Mouse (Mus musculus): ENCODE data around the gene Arhgap11a. TPM values are rescaled to one million over a fixed set of nuclear protein-coding genes. Genes with fewer than 3 reads are reported as not detected.
A peak's percentile ranks its signal among the peaks of the same experiment; 100 is the strongest.

Arhgap11a gene
- polyA plus RNA-seq (2016; fragmentation: Nextera tagmentation; extraction: Ambion mirVana) = 29.7 and 31.2 TPM in 2 replicates

DNA sequence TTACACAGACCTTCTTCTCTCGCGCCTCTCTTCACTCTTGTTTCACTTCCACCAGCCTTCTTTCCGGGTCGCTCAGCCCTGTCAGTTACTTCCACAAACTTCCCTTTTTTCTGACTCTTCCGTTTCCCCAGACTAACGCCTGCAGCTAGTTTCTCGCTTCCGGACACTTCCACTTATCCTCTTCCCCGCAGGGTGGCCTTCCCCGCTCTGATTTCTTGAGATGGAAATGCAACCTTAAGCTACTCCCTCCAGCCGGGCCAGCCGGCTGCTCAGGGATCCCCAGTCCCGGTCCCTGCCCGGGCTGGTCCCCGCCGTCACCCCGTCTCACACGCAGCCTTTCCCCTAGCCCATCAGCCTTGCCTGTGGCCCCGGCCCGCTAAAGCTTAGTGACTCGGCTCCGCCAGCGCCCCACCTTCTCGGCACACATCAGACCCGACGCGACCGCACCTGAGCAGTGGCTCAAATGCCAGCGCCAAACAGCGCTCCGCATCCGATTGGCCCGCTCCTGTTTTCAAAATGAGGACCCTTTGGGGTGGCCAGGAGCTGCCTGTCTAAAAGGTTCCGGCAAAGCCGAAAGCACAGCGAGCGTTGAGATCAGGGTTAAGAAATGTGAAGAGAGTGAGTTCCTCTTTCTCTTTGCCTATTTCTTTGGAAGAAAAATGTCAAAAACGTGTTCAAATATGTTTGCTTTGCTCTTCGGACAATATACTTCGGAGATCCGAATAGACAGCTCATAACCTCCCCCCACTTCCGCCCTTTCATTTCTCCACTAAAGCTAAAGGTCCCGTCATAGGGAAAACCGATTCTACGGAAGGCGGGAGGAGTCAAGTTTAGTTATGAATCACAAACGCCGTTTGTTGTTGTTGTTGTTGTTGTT is at the start of gene Arhgap11a:
Arhgap11a (minus strand) TSS at position 417 of the 877 bp plus-strand sequence.
- WGBS (ENCODE audit: insufficient replicate concordance) = under 1% methylated on average over 48 of the region's 48 CpGs
- ATAC-seq = peak; percentile 97
- H3K4me1 ChIP-seq = peaks cover 27% of the 10 kb centered on the region

GRCm38 (mm10) chr2:113893385-113894122 is 45.1 kb upstream of the Arhgap11a start:
- no peaks in the 10 kb centered on the region for H3K36me3 ChIP-seq
- no peak for ATAC-seq
- no peak overlapping the region for H3K9ac ChIP-seq
- H3K9me3 ChIP-seq (replicated peaks) = no peaks in the 10 kb centered on the region
- H3K27me3 ChIP-seq (replicated peaks) = no peaks in the 10 kb centered on the region
- no peak overlapping the region for H3K4me2 ChIP-seq
- no peak overlapping the region for H3K4me3 ChIP-seq
- H3K4me1 ChIP-seq = no peaks in the 10 kb centered on the region
- no peak overlapping the region for H3K27ac ChIP-seq
- 61% methylated on average over 10 of the region's 12 CpGs for WGBS (ENCODE audit: insufficient replicate concordance)

More for the DNA sequence above, at the start of gene Arhgap11a:
- peak within 1 kb of the TSS; percentile 93 for H3K27ac ChIP-seq
- H3K9ac ChIP-seq = peak within 1 kb of the TSS; percentile 85
- H3K36me3 ChIP-seq = peaks cover 33% of the 10 kb centered on the region
- peak within 1 kb of the TSS; percentile 83 for H3K4me2 ChIP-seq
- H3K4me3 ChIP-seq = peak within 1 kb of the TSS; percentile 93
- H3K27me3 ChIP-seq (replicated peaks) = no peaks in the 10 kb centered on the region
- no peaks in the 10 kb centered on the region for H3K9me3 ChIP-seq (replicated peaks)

DNA sequence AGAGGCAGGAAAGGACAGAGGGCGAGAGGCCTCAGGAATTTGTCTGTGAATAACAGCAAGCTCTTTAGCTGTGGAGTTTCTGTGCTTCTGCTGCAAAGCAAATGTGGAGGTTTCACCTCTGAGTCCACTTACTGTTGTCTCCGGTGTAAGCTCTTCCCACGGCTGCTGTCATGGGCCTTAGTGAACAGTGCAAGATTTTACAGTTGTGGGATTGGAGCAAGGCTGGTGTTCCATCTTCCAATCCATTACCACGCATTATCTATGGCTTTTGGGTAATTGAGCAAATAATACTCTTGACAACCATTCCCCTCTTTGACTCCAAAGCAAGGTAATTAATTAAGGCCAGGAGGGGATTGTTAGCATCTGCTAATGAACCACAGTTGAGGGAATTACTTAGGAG is 38.7 kb upstream of the Arhgap11a start:
- ATAC-seq = no peak
- Histone ChIP-seq H3K4me2 (no peak overlapping the region), H3K27ac (no peak overlapping the region), H3K27me3 (replicated peaks) (no peaks in the 10 kb centered on the region), H3K36me3 (no peaks in the 10 kb centered on the region), H3K4me1 (no peaks in the 10 kb centered on the region), H3K4me3 (no peak overlapping the region), H3K9me3 (replicated peaks) (no peaks in the 10 kb centered on the region), H3K9ac (no peak overlapping the region)
- 68% methylated on average over 4 of the region's 4 CpGs for WGBS (ENCODE audit: insufficient replicate concordance)

- no peak for ATAC-seq
- no peaks in the 10 kb centered on the region for H3K4me1 ChIP-seq
- H3K27me3 ChIP-seq (replicated peaks) = no peaks in the 10 kb centered on the region
- no peak overlapping the region for H3K27ac ChIP-seq
- no peak overlapping the region for H3K4me3 ChIP-seq
- 45% methylated on average over 1 of the region's 1 CpGs for WGBS (ENCODE audit: insufficient replicate concordance)
- H3K4me2 ChIP-seq = no peak overlapping the region
- H3K36me3 ChIP-seq = no peaks in the 10 kb centered on the region
- no peaks in the 10 kb centered on the region for H3K9me3 ChIP-seq (replicated peaks)
- H3K9ac ChIP-seq = no peak overlapping the region
These were observed 37.6 kb upstream of the Arhgap11a start for GRCm38 (mm10) chr2:113886061-113886460.

DNA sequence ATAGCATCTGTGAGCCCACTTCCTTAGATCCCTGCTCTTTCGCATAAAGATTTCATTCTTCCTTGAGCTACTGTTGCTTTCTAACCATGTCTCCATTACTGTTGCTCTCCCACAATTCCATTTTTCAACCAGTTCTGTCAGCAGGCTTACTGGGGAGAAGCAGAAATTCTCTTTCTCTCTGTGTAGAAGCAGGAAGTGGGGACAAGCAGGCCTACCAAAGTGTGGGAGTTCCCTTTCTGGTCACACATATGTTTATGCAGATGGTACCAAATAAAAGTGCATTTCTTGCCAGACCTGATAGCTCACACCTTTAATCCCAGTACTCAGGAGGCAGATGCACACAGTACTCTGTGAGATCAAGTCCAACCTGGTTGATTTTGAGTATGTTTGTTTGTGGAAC is 21.7 kb upstream of the Arhgap11a start:
- Histone ChIP-seq H3K27ac (no peak overlapping the region), H3K9me3 (replicated peaks) (no peaks in the 10 kb centered on the region), H3K4me3 (no peak overlapping the region), H3K27me3 (replicated peaks) (no peaks in the 10 kb centered on the region), H3K4me2 (no peak overlapping the region), H3K4me1 (no peaks in the 10 kb centered on the region), H3K36me3 (no peaks in the 10 kb centered on the region), H3K9ac (no peak overlapping the region)
- WGBS (ENCODE audit: insufficient replicate concordance) = 68% methylated on average over 1 of the region's 1 CpGs
- ATAC-seq = no peak

DNA sequence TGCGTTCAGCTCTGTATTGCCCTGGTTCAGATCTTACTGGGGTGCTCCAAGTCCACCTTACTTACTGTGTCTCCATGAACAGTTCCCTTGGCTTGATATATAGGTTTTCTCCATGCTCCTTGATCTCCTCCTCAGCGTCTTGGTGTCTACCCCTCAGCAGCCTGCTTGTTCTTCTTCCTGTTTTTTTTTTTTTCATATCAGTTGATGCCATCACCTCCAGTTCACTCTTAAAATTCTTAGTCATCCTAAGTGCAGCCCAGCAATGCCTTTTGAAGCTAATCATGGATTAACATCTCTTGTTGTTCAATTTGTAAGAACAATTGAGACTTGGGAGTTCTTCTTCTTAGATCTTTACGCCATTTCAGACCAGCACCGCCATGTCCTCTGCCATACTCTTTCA is 19.9 kb upstream of the Arhgap11a start:
- H3K9ac ChIP-seq = no peak overlapping the region
- no peaks in the 10 kb centered on the region for H3K36me3 ChIP-seq
- ATAC-seq = no peak
- no peaks in the 10 kb centered on the region for H3K9me3 ChIP-seq (replicated peaks)
- no peak overlapping the region for H3K4me2 ChIP-seq
- no peak overlapping the region for H3K27ac ChIP-seq
- H3K4me1 ChIP-seq = no peaks in the 10 kb centered on the region
- no peaks in the 10 kb centered on the region for H3K27me3 ChIP-seq (replicated peaks)
- WGBS (ENCODE audit: insufficient replicate concordance) = 60% methylated on average over 4 of the region's 4 CpGs
- no peak overlapping the region for H3K4me3 ChIP-seq

- 20% methylated on average over 2 of the region's 2 CpGs for WGBS (ENCODE audit: insufficient replicate concordance)
- Histone ChIP-seq H3K9ac (no peak overlapping the region), H3K4me2 (no peak overlapping the region), H3K4me1 (no peaks in the 10 kb centered on the region), H3K27me3 (replicated peaks) (no peaks in the 10 kb centered on the region), H3K9me3 (replicated peaks) (no peaks in the 10 kb centered on the region), H3K36me3 (no peaks in the 10 kb centered on the region), H3K4me3 (no peak overlapping the region), H3K27ac (no peak overlapping the region)
- no peak for ATAC-seq
These were observed 17.7 kb upstream of the Arhgap11a start for GRCm38 (mm10) chr2:113866155-113866554.

GRCm38 (mm10) chr2:113849141-113849540 is 680 bp upstream of the Arhgap11a start:
- Histone ChIP-seq H3K27ac (peak overlapping the region; percentile 93), H3K36me3 (peaks cover 27% of the 10 kb centered on the region), H3K9ac (peak overlapping the region; percentile 85), H3K4me2 (peak overlapping the region; percentile 83), H3K4me3 (peak overlapping the region; percentile 93), H3K9me3 (replicated peaks) (no peaks in the 10 kb centered on the region), H3K27me3 (replicated peaks) (no peaks in the 10 kb centered on the region), H3K4me1 (peaks cover 26% of the 10 kb centered on the region)
- ATAC-seq = no peak
- 15% methylated on average over 3 of the region's 3 CpGs for WGBS (ENCODE audit: insufficient replicate concordance)

DNA sequence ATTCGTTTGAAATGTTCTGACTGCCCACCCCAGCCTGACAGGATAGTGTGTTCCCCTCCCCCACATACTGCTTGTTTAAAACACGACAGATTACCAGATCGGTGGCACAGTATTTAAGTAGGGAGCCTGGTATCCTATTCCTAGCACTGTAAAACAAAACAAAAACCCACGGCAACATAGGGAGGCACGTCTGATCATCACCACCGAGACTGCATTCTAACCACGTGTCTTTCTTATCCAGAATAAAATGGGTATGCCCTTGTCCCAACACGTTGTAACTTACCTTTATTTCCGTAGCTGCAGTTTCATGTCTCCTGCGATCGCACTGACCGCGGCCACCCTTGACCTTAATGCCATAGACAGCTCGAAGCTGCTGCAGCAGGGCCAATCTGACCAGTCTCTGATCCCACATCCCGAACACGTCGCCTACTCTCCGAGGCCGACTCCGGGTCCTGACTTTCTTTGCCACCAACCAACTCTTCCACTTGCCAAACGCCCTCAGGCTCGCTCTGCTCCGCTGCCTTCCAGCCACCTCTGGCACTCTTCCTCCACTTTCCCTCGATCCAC is 700 bp downstream of the Arhgap11a start:
- under 1% methylated on average over 24 of the region's 24 CpGs for WGBS (ENCODE audit: insufficient replicate concordance)
- peak overlapping the region; percentile 93 for H3K27ac ChIP-seq
- H3K27me3 ChIP-seq (replicated peaks) = no peaks in the 10 kb centered on the region
- H3K36me3 ChIP-seq = peaks cover 38% of the 10 kb centered on the region
- H3K4me3 ChIP-seq = peak overlapping the region; percentile 93
- H3K9me3 ChIP-seq (replicated peaks) = no peaks in the 10 kb centered on the region
- H3K4me2 ChIP-seq = peak overlapping the region; percentile 83
- H3K9ac ChIP-seq = peak overlapping the region; percentile 85
- H3K4me1 ChIP-seq = peaks cover 27% of the 10 kb centered on the region
- peak; percentile 27 for ATAC-seq

DNA sequence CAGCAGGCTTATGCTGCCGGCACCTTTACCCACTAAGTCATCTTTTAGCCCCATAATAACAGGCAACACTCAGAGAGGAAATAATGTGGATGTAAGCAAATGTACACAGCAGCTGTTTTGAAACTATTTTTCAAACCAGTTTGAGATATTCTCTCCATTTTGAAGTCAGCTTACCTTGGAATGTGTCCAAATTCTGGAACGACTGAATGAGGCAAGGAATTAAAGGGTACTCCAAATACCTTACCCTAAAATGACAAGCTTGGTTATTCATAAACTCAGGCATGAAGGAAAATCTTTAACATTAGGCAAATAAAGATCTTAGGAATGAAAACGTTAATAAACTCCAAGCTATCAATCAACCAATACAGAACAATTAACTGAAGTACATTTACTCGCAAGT is 3.4 kb downstream of the Arhgap11a start:
- Histone ChIP-seq H3K36me3 (peaks cover 60% of the 10 kb centered on the region), H3K27me3 (replicated peaks) (no peaks in the 10 kb centered on the region), H3K4me3 (no peak overlapping the region), H3K4me2 (no peak overlapping the region), H3K9ac (no peak overlapping the region), H3K9me3 (replicated peaks) (no peaks in the 10 kb centered on the region), H3K4me1 (peaks cover 27% of the 10 kb centered on the region), H3K27ac (no peak overlapping the region)
- ATAC-seq = no peak
- WGBS (ENCODE audit: insufficient replicate concordance) = 80% methylated on average over 4 of the region's 4 CpGs

DNA sequence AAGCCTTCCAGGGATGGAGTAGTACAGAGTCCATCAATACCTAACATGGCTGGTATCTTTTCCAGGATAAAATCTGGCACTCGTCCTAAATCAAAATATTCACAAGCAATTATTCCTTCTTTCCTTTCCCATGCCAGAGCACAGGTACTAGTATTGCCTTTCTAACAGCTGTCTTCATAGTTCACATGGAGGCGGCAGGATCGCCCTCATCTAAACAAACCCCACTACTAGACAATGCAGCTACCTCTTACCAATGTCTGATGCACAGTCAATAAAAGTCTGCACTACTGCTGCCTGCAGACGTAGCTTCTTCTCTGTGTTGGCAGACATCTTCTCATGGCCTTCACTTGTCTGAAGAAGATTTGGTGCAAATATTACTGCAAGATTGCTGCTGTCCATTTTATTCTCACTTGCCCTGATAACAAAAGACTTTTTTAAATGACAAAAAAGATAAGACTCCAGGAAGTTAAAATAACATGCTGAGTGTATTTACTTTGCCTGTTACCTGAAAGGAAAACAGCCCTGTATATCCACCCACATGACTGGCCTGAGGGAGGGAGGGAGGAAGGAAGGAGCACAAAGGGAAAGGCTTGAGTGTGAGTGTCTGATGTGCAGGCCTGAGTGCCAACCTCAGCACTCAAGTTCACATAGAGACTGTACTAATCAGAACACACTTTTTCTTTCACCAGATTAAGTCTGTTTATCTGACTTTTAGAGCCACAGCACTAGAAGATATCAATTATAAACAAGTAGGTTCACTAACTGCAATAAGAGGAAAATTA is 6.6 kb downstream of the Arhgap11a start:
- Histone ChIP-seq H3K4me2 (no peak overlapping the region), H3K4me1 (peaks cover 22% of the 10 kb centered on the region), H3K4me3 (no peak overlapping the region), H3K9me3 (replicated peaks) (no peaks in the 10 kb centered on the region), H3K9ac (no peak overlapping the region), H3K27ac (no peak overlapping the region), H3K27me3 (replicated peaks) (no peaks in the 10 kb centered on the region), H3K36me3 (peaks cover 81% of the 10 kb centered on the region)
- WGBS (ENCODE audit: insufficient replicate concordance) = 86% methylated on average over 4 of the region's 4 CpGs
- ATAC-seq = no peak

Measured in liver, embryonic 12.5 days (tissue).